Mouse (Mus musculus) neural tube, embryonic 13.5 days (tissue): ENCODE measurements at regions not wholly inside any gene's neighbourhood (a gene's known extent, or its start where the extent isn't known, plus 50 kb on each side); places are given as distances from the start of the nearest gene placed in this dataset.
"Not testable (repeated sequence)": the region's sequence is repeated elsewhere in the genome, so short reads cannot be mapped to it uniquely, and the experiment has no call there.

Experiments
- ATAC-seq: fragments of 200-750 bp; cut with Nextera tagmentation; 2 replicates; pipeline ENCODE4 v1.8.0; 2017; ENCODE audit warnings: low read depth, mild to moderate bottlenecking, moderate TSS enrichment, moderate library complexity
- H3K27ac ChIP-seq: fragments of 300-500 bp; sonication (generic); replicated peaks from 2 replicates; pipeline ENCODE4 v1.5.1; 2015; ENCODE audit warnings: moderate library complexity, mild to moderate bottlenecking, inconsistent platforms
- H3K27me3 ChIP-seq: fragments of 300-500 bp; sonication (generic); 2 replicates; pipeline ENCODE4 v1.6.1; 2015; ENCODE audit warnings: mild to moderate bottlenecking, inconsistent platforms
- H3K36me3 ChIP-seq: fragments of 300-500 bp; sonication (generic); 2 replicates; pipeline ENCODE4 v1.6.1; 2015; ENCODE audit warnings: mild to moderate bottlenecking, inconsistent platforms
- H3K4me1 ChIP-seq: fragments of 300-500 bp; sonication (generic); replicated peaks from 2 replicates; pipeline ENCODE4 v1.6.1; 2015; ENCODE audit warnings: inconsistent platforms
- H3K4me2 ChIP-seq: fragments of 300-500 bp; sonication (generic); 2 replicates; pipeline ENCODE4 v1.6.1; 2015; ENCODE audit warnings: inconsistent platforms, mild to moderate bottlenecking, moderate library complexity
- H3K4me3 ChIP-seq: fragments of 300-500 bp; sonication (generic); 2 replicates; pipeline ENCODE4 v1.5.1; 2015; ENCODE audit warnings: mild to moderate bottlenecking, inconsistent platforms
- H3K9ac ChIP-seq: fragments of 300-500 bp; sonication (generic); 2 replicates; pipeline ENCODE4 v1.6.1; 2015; ENCODE audit warnings: moderate library complexity, mild to moderate bottlenecking, inconsistent platforms
- H3K9me3 ChIP-seq: fragments of 300-500 bp; sonication (generic); 2 replicates; pipeline ENCODE4 v1.6.1; 2016; ENCODE audit warnings: inconsistent platforms
- WGBS: fragments of 180-500 bp; shearing (Covaris S2); methylation state at CpG from one replicate; pipeline ENCODE4 v1.1.7; 2015; 5-methylcytosine and 5-hydroxymethylcytosine counted together

DNA sequence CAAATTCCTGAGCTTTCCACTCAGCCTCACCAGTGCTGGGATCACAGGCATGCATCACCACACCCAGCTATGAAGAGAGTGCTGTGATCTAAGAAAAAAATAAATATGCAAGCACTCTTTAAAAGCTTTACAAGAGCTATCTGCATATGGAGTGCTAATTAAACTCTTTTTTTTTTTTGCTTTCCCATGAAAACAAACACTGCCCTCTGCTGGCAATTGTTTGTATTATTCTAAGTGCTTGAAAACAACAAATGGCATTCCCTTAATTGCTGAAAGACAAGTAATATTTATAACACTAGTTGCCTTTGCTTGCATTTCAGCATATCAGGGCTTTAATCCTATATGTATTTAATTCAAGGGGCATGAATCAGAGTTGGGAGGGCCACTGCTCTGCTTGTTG, 91.8 kb downstream of the 5730507C01Rik start:
- not testable (repeated sequence) for H3K27me3 ChIP-seq, ATAC-seq, H3K27ac ChIP-seq

DNA sequence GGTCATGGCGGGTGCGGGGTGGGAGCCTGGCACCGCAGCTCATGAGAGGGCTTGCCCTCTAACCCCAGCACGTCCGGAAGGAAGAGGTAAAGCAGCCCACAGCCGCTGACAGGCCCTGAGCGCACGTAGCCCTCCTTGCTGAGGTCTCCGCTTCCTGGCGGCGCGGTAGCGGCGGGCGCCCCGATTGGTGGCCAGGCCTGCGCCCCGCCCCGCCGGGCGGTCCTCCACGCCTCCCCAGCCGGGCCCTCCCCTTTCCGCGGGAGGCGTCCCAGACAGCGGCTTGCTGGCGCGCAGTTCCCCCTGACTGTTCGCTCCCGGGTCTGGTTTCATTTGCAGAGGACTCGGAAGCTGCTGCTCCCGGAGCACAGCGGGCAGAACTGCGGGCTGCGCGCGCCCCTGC, 95.5 kb downstream of the 5730507C01Rik start:
- no peaks in the 10 kb centered on the region for H3K36me3 ChIP-seq
- peak; percentile 98 for ATAC-seq
- peak overlapping the region; percentile 59 for H3K4me2 ChIP-seq
- peaks cover 6% of the 10 kb centered on the region; the same call in 1 of the 2 replicates for H3K9me3 ChIP-seq
- H3K4me1 ChIP-seq = no peaks in the 10 kb centered on the region
- H3K27me3 ChIP-seq = no peaks in the 10 kb centered on the region
- under 1% methylated on average over 37 of the region's 38 CpGs for WGBS
- H3K27ac ChIP-seq = peak overlapping the region; percentile 80
- H3K4me3 ChIP-seq = peak overlapping the region; percentile 62
- peak overlapping the region; percentile 73 for H3K9ac ChIP-seq

More for the DNA sequence above, 91.8 kb downstream of the 5730507C01Rik start:
- not testable (repeated sequence) for H3K36me3 ChIP-seq, H3K4me3 ChIP-seq, H3K9me3 ChIP-seq, H3K9ac ChIP-seq, H3K4me1 ChIP-seq, H3K4me2 ChIP-seq

DNA sequence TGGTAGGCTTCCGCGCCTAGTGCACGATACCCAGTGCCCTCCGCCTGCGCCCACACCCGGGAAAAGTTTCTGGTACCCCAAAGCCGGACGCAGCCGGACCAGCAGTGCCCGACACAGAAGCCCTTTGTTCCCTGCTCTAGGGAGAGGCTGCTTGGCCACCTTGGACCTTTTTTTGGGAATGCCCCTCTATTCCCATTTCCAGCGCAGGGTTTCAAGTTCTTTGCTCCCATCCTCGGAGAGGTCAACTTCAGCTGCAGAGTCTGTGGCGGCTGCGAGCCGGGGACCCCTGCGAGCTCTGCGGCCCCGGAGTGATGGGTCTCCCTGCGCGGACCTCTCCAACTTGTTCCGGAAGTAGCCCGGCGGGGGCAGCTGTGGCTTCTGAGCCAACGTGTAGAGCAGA, 96.3 kb downstream of the 5730507C01Rik start:
- not testable (repeated sequence) for ATAC-seq
- WGBS = 2% methylated on average over 24 of the region's 24 CpGs

More for the DNA sequence above, 96.3 kb downstream of the 5730507C01Rik start:
- Histone ChIP-seq H3K4me2 (peak overlapping the region; percentile 59), H3K9ac (peak overlapping the region; percentile 73), H3K4me3 (peak overlapping the region; percentile 62)
- not testable (repeated sequence) for H3K9me3 ChIP-seq, H3K36me3 ChIP-seq, H3K27ac ChIP-seq, H3K4me1 ChIP-seq, H3K27me3 ChIP-seq
